Mouse (Mus musculus) cerebellum, postnatal 4 days (tissue): ENCODE results near the gene Gm43518.

Experiments
- DNase-seq, 2 experiments: peaks; one replicate each; pipeline ENCODE4 v3.0.0; 2022; ENCODE audit warnings: low spot score in 2 of 2, mixed read lengths in 1 of 2

Gm43518 gene

DNA sequence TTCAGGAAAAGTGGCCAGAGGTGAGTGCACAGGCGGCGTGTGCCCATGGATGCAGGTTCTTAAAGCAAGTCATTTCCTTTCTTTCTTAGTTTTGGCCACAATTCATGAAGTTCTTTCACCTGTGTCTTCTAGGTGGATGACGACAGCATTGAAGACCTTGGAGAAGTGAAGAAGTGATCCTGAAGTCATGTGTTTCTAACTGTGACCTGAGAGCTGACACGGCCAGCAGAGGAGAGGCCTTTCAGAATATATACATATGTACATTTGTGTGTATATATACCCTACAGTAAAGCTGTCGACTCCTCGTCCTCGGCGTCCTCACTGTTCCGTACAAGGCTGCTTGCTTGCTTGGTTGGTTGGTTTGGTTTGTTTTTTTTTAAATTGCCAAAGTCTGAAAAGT, at the start of gene Gm43518:
Gene Gm43518 (plus strand): TSS at position 301 of the 400 bp plus-strand sequence.
- no peak for DNase-seq

DNA sequence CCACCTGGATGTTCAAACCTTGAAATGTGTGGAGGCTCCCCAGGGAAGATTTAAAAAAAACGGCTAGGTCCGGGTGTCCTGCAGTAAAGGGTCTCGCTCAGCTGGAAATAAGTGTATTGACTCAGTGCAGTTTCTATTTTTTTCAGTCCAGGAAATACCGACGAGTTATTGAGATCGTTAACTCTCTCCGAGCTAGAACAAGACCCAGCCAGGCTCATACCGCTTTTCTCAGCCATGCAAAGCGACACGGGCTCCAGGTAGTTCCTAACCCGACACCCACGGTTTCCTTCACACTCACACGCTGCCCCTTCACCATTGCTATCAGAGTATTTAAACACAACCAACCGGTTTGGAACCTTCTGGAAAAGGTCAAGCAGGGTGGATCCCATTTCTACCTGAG, 49.2 kb upstream of the Gm43518 start:
- no peak for DNase-seq

DNA sequence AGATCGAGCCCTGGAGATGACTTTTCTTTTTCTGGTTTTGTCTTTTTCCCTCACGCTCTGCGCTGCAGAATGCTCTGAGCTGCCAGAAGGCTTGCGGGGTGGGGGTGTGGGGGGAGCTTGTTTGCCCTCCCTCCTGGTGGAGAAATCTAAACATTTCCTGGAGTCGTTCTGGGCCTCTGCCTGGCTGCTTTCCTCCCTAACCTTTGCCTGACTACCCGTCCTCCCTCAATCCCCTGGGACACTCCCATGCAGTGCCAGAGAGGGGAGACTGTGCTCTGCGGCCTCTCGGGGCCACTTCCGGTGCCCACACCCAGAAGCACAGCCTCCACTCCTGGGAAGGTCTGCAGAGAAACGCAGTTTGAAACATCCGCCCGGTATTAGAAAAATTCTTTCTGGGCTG, 47.3 kb upstream of the Gm43518 start, which contains the start of gene Hcar1:
Gene Hcar1 (minus strand): TSS at position 93 of the 400 bp plus-strand sequence.
- DNase-seq, result no peak

DNA sequence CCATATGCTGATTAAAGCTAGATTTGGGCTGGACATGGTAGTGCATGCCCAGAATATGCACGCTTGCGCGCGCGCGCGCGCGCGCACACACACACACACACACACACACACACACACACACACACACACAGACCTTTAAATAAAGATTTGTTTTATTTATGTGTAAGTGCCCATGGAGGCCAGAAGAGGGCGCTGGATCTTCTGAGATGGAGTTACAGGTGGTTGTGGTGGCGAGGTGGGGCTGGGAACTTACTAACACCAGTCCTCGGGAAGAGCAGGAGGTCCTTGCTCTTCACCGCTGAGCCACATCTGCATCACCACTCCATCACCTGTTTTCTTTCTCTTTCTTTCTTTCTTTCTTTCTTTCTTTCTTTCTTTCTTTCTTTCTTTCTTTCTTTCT, 46.4 kb upstream of the Gm43518 start:
- no peak for DNase-seq

DNA sequence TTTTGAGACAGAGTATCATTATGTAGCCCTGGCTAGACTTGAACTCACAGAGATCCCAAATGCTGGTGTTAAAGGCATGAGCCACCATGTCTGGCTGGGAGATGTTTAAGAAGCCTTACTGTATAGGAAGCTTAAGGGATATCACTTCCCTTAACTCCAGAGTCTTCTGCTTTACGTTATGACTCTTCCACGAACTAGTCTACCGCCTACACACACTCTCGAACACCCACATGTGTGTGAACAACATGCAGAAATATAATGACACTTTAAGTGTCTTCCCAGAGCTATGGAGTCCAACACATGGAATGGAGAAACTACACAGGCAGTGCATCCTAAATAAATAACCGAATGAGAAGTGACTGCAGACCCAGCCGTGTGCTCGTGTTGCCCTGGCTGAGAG, 43.3 kb upstream of the Gm43518 start:
- DNase-seq, result no peak

DNA sequence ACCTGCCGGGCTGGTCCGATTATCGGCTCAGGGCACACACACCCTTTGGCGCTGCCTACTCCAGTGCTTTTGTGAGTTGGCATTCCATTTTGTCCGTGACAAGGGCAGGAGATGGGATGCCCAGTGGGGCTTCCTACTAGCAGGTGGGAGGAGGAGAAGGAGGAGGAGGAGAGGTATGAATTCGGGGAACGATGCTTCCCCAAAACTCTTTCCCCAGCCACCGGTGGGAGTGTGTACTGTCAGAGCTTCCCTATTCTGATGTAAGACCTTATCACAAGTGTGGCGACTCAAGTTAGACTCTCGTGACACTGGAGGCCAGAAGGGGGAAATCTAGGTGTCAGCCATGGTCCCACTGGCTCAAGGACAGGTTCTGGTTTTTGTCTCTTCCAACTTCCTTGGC, 42.9 kb upstream of the Gm43518 start:
- no peak for DNase-seq

DNA sequence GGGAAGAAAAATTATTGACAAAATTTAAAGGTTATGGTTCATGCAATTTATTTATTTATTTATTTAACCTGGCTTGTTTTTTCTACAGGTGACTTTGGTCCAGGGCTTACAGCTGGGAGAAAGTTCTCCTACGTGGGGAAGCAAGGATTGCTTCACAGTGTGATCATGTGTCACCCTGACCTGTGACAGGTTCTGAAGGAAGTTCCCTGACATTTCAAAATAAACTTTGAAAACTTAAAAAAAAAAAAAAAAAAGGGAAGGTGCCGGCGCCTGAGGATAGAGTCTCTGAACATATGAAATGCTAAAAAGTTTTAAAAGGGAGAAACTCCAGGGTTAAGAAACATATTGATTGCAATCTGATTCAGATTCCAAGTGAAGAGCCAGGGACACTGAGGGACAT, 40.9 kb upstream of the Gm43518 start:
- no peak for DNase-seq

DNA sequence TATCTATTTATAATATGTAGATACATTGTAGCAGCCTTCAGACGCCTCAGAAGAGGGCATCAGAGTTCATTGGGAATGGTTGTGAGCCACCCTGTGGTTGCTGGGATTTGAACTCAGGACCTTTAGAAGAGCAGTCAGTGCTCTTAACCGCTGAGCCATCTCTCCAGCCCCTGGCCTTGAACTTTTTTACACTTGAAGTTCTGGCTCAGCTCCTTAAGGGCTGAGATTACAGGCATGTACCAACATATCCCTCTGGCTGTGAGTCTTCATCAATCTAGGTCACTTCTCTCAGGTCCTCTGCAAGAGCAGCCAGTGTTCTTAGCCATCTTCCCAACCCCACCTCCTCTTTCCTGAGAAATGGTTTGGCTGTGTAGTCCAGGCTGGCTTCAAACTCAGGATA, 36.9 kb upstream of the Gm43518 start:
- DNase-seq, result no peak

DNA sequence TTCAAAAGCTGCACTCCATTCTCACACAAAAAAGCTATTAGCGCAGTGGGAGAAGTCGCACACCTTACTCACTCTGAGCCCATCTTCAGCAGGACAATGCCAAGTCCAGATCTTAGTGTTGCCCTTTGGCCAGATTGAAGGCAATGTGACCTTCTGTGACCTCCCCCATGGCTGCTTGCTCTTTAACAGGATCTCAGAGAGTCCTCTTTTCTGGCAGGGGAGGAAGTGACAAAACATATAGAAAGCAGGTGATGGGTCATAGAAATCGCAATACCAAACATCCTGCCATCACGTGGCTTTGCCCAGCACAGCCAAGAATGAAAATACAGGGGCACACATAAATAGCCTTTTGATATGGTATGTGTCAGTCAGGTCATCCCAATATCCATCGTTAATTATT, 36.2 kb upstream of the Gm43518 start:
- no peak for DNase-seq

DNA sequence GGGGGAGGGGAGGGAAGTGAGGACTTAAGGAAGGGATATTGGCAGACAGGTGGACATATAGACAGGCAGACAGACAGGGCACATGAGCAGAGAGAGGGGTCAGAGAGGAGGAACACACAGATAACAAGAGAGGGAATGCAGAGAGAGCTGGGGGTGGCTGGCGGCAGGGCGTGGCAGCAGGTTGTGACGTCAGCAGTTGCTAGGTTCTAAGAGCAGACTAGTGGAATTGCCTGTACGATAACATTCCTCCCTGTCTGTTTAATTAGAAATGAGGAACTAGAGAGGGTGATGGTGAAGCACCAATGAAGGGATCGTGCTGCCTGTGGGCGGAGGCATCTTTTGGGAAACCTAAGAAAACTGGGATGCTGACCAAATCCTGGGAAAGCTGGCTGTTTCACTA, 35.5 kb upstream of the Gm43518 start:
- DNase-seq, result peak in 1 of 2 experiments; percentile 13

DNA sequence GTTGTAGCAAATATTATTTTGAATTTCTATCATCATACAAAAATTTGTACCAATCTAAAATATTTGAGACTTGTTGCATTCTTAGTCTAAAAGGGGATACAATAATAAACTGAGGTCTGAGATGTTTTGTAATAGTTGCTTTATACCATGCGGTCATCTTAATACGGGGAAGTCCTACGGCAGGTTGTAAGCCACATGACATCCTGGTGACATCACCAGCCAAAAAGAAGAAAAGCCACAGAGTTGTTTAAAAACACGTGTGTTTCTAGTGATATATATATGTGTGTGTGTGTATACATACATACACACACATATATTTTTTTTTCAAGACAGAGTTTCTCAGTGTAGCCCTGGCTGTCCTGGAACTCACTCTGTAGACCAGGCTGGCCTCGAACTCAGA, 33.7 kb upstream of the Gm43518 start:
- DNase-seq, result no peak

DNA sequence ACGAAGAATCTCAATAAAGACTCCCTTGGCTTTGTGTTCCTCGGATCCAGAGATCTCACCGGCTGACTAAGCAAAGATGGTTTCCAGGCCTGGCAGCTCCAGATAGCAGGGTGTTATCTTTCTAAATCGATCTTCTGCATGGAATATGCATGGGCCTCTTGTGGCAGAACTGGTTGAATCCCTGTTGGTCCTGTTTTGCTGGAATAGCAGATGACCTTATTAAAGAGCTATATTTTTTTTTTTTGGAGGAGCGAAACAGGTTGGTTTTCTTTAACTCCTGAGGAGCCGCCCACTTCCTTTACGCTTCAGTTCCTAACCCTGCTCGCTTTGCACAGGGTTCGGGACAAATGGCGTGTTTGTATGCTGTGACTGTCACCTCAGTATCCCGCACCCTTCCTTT, 30.8 kb upstream of the Gm43518 start:
- DNase-seq, result no peak

DNA sequence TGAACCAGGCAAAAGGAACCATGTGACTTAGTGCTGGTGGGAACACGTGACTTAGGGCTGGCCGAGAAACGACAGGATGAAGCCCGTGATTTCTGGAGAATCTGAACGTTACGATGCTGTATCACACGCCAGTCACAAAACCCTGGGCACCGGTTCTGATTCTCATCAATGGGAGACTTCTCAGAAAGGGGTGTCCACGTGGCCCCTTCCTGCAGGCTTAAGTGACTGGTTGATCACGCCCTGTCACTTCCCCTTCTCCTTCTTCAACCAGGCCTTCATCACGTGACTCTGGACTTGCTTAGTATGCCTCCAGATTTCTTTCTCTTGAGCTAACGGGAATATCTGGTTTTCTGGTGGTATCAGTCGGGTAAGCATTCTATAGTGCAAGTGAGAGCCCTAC, 29.9 kb upstream of the Gm43518 start:
- DNase-seq, result no peak

DNA sequence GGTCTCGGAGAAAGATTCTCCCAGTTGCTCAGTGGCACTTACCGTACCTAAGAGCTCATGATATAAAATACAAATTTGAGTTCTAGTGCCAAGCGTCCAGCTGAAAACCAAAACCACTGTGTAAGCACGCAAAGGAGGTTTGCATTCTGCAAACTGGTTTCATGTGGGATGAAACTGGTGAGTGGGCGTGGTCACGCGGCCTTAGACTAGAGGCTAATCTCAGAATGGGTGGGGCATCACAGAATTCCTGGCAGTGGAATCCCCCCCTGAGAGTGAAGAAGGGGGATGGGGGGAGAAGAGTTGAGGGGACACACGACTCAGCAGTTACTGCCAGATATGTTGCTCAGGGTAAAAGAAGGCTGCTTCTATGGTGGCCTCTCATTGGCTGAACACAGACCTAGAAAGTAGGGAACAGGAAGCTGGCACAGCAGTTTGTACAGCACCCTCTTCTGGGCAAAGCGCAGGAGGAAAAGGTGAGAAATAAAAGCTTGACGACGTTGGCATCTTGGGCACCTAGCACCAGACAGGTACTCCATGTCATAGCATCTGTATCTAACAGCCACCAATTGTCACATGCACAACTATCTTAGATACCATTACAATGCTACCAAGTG, 23.1 kb upstream of the Gm43518 start:
- no peak for DNase-seq

DNA sequence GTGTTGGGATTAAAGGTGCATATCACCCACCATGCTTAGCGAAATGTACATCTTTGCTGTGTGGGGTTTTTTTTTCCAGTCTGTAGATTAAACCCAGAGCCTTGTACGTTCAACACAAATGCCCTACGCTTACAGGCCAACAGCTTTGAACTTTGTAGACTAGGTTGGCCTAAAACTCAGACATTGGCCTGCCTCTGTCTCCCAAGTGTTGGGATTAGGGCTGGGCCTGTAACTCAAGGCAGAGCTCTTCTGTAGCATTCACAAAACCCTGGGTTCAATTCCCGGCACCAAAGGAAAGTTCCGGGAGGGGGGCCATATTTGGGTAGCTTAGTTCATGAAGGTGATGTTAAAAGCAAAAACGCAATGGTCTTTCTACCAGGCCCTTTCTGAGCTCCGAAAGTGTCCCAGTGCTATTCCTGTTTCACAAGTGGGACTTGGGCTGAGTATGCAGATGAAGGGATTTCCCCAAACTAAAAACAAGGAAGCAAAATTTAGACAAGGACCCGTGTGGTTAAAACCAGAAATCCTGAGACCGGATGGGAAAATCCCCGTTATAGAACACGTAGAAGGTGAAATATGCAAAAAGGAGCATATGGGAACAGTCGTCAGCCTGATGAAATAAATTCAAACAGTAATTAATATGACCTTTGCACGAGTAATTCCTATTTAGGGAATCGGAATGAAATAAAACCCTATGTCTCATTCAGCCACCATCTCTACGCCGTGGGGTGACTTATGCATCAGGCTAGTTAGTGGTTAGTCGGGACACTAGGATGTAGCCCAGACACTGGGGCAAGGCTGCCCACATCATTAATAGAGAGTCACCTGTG, 20.9 kb upstream of the Gm43518 start:
- no peak for DNase-seq

DNA sequence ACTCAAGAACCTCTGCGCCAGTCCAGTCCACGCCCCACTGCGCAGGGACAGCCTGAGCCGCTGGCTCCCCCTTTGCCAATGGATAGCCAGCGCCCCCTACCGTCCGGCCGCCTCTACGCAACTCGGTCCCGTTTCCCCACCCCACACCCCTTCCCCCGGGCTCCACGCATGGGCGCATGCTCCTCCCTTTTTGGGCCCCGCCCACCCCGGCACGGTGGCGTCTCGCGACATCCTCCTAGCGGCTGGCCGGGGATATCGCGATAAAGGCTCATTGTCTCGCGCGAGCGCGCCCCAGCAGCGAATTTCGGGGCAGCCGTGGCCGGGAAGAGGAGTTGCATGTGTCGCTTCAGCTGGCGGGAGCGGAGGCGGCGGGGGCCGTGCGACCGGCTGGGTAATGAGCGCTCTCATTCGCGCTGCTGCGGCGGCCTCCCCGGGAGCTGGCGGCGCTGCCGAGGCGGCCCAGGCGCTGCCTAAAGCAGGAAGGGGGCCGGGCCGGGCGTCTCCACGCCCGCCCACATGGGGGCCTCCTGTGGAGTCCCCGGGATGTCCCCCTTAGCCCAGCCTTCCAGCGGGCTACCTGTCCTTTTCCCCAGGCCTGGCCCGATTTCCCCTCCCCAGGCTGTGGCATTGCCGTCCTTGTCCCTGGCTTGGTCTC, 20.1 kb upstream of the Gm43518 start, which contains the start of gene Denr:
Gene Denr (plus strand): TSS at position 200 of the 655 bp plus-strand sequence.
- DNase-seq, result peak; percentile 100

DNA sequence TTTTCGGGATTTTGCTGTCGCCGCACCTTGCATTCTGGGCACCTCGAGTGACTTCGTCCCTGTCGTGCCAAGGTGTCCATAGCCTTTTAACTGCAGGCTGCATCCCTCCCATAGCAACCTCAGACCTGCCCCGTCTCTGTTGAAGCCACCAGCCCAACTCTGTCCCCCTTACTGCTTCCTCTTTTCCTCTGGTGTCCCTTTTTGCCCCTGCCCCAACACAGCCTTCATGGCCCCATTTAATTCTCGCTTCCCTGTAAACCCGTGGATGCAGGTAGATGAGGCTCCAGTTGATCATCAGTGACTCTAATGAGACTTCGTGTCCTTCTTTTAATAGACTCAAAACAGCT, 19.6 kb upstream of the Gm43518 start:
- DNase-seq, result peak in 1 of 2 experiments; percentile 20

DNA sequence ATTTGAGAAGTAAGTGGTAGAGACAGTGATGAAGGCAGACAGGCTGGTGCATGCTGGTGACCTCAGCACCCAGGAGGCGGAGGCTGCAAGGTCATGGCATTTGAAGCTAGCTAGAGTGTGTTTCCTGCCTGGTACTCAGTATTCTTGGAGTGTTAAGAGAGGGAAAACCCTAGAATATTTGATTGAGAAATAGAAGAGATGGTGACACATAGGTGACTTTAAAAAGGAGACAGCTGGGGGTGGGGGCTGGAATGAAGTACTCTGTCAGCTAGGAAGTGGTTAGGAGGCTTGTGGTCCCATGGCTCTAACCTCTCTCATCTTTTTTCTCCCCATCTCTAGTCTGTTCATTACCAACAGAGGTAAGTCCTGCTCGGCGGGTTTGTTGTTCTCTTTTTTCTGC, 12.4 kb upstream of the Gm43518 start:
- DNase-seq, result no peak

DNA sequence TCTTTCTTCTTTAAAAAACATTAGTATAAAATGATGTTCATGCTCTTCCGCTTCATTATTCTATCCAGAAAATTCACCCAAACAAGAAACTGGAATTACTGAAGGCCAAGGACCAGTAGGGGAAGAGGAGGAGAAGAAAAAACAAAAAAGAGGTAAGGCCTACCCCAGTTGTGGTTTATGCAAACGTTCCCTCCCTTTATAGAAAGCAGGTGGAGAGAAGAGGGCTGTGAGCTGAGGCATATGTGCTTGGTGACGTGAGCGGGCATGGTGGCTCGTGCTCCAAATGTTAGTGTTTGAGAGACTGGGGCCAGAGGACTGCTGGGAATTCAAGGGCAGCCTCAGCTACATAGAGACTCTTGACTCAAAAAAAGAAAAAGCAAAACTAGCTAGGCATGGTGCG, 5.1 kb upstream of the Gm43518 start:
- no peak for DNase-seq

DNA sequence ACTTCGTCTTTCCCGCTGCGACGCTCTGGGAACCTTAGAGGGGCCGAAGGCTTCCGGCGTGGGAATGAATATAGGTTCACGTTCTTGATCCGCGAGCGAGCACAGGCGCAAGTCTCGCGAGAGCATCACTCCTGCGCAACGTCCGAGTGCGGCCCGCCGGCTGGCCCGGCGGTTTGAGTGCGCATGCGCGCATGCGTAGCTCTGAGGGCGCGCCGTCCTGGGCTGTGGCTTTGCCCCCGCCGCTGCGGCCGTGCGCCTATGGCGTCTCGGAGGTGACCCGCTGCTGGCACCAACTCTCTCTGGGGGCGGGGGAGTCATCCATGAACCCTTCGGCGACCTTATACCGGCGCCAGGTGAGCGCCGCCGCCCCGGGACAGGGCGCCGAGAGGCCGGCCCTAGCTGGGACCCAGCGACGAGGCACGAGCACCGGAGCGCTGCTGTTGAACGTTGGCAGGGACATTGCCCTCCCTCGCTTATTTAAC, 3.3 kb downstream of the Gm43518 start, which contains the start of gene Ccdc62:
Gene Ccdc62 (plus strand): TSS at position 172 of the 482 bp plus-strand sequence.
- peak; percentile 84 to 94 for DNase-seq

DNA sequence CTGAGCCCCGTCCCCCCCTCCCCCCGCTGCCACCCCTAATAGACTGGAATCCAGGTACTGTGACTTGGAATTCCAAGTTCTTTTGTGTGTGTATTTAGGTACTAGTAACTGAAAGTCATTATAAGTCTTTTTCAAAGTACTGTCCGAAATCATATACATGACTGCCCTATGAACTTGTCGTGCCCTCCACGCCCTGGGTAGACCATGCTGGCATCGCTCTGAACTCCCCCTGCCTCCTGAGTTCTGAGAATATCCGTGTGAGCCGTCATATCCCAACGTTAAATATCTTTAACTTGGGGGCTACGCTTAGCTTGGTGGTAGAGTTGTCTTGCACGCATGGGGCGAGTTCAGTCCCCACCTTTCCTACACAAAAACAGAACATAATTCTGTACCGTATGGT, 3.9 kb downstream of the Gm43518 start:
- DNase-seq, result no peak

DNA sequence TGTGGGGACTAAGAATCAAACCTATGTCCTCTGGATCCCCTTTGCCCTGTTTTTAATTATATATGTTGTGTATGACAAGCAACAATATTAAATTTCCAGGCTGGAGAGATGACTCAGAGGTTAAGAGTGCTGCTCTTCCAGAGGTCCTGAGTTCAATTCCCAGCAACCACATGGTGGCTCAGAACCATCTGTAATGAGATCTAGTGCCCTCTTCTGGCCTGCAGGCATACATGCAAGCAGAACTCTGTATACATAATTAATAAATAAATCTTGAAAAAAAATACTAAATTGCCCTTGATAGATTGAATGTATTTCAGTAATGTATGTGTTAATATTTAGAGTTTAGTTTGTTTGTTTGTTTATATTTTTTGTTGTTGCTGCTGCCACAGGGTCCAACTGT, 5.7 kb downstream of the Gm43518 start:
- DNase-seq, result no peak

DNA sequence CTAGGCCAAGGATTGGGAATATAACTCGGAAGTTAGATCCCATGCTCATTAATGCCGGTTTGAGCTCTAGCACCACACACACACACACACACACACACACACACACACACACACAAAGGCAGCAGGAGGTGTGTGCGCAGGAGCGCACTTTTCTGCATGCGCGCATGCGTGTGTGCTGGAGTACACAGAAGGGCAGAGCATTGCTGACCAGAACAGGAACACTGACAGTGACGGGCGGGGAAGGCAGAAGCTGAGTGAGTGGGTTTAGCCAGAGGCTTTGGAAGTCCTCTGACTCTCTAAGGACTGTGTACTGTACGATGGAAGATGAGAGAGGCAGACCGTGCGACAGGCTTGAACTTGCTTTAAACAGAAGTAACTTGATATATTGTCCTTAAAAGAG, 6.3 kb downstream of the Gm43518 start:
- no peak for DNase-seq
